Mouse (Mus musculus) small intestine, adult 2 months (tissue): ENCODE data around the gene Emp2.

Experiments
- CTCF ChIP-seq: fragments of 200-500 bp; IDR thresholded peaks from 2 replicates; pipeline ENCODE4 v1.5.1; 2012; ENCODE audit warnings: low read depth, mild to moderate bottlenecking, control low read depth, inconsistent platforms, low read length, moderate library complexity, mixed read lengths; ENCODE audit not compliant: insufficient replicate concordance, insufficient read length; ENCODE audit errors: extremely low read depth
- POLR2A ChIP-seq: fragments of 200-500 bp; IDR thresholded peaks from 2 replicates; pipeline ENCODE4 v1.6.1; 2012; ENCODE audit warnings: low read depth, mild to moderate bottlenecking, control low read depth, inconsistent platforms, low read length, moderate library complexity

DNA sequence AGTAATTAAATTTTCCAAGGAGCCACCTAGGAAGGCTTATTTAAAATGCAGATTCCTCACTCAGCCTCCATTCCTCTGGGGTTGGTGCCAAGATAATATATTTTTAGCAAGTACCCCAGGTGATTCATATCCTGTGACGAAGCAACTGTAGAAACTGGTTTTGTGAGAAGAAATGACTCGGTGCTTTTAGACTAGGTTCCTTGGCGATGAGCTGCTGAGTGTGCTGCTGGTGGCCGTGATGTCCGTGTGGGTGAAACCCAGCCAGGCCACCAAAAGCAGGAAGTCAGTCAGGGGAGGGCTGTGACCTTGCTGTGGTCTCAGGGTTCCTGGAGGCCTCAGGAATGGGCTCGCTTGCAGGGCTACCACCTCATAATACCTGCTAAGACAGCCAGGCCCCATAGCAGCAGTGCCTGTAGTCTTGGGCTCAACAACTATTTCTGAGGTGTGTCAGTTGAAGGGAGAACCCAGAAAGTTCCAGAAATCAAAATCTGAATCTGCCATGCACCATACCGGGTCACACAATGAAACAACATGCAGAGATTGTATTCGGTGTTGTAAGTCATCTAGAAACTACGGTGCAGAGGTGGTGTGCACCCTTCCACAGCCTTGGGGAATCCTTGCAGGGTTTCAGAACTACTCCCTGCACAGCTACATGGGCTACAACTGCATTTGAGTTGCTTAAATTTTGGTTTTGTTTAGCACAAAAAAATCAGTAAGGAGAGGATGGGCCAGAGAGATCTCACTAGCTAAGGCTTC, 27.1 kb downstream of the Emp2 start:
- no peak for TF ChIP-seq CTCF
- no peak for TF ChIP-seq POLR2A
